Mouse (Mus musculus) small intestine, adult 2 months (tissue): ENCODE results near the gene Acox1. TPM values are rescaled to one million over a fixed set of nuclear protein-coding genes. Genes with fewer than 3 reads are reported as not detected.

ENCODE experiments used
- H3K27ac ChIP-seq: fragments of 200-500 bp; 2 replicates; pipeline ENCODE4 v1.5.1; 2012; ENCODE audit warnings: low read depth, low read length, control low read depth, inconsistent platforms; ENCODE audit not compliant: insufficient read depth
- H3K27me3 ChIP-seq: fragments of 200-500 bp; 2 replicates; pipeline ENCODE4 v1.6.1; 2012; ENCODE audit warnings: mild to moderate bottlenecking, moderate library complexity, low read length, inconsistent platforms; ENCODE audit not compliant: control insufficient read depth, insufficient read depth
- H3K36me3 ChIP-seq: fragments of 200-500 bp; 2 replicates; pipeline ENCODE4 v1.6.1; 2012; ENCODE audit warnings: mild to moderate bottlenecking, low read length, control low read depth, inconsistent platforms; ENCODE audit not compliant: control insufficient read depth, insufficient read depth
- H3K4me1 ChIP-seq: fragments of 200-500 bp; 2 replicates; pipeline ENCODE4 v1.6.1; 2012; ENCODE audit warnings: low read length, inconsistent platforms, mixed read lengths; ENCODE audit not compliant: control insufficient read depth, insufficient read depth, insufficient read length
- H3K4me3 ChIP-seq: fragments of 200-500 bp; 2 replicates; pipeline ENCODE4 v1.5.1; 2012; ENCODE audit warnings: low read depth, mild to moderate bottlenecking, control low read depth, inconsistent platforms, low read length, moderate library complexity
- CTCF ChIP-seq: fragments of 200-500 bp; IDR thresholded peaks from 2 replicates; pipeline ENCODE4 v1.5.1; 2012; ENCODE audit warnings: low read depth, mild to moderate bottlenecking, control low read depth, inconsistent platforms, low read length, moderate library complexity, mixed read lengths; ENCODE audit not compliant: insufficient replicate concordance, insufficient read length; ENCODE audit errors: extremely low read depth
- POLR2A ChIP-seq: fragments of 200-500 bp; IDR thresholded peaks from 2 replicates; pipeline ENCODE4 v1.6.1; 2012; ENCODE audit warnings: low read depth, mild to moderate bottlenecking, control low read depth, inconsistent platforms, low read length, moderate library complexity
- WGBS: fragments of 180-500 bp; shearing (Covaris S2); methylation state at CpG from one replicate; pipeline ENCODE4 v1.1.7; 2018; 5-methylcytosine and 5-hydroxymethylcytosine counted together
- polyA plus RNA-seq: library from polyadenylated mRNA; depleted of rRNA; stranded (reverse); fragments of >200 nt; gene quantifications from 2 replicates; pipeline ENCODE4 v1.2.3, GENCODE M21; 2012

The Acox1 gene
- polyA plus RNA-seq, 1 experiment, result 112 TPM

- H3K27ac ChIP-seq, result no peak overlapping the region
- H3K4me1 ChIP-seq, result peaks cover 28% of the 10 kb centered on the region
- H3K4me3 ChIP-seq, result no peak overlapping the region
- H3K36me3 ChIP-seq, result no peaks in the 10 kb centered on the region
- TF ChIP-seq POLR2A (no peak), CTCF (no peak)
- 93% methylated on average over 6 of the region's 6 CpGs for WGBS
- H3K27me3 ChIP-seq, result no peaks in the 10 kb centered on the region
Measured at GRCm38 (mm10) chr11:116212847-116213246, 14.0 kb upstream of the Acox1 start.

- peak overlapping the region; percentile 100 for H3K27ac ChIP-seq
- H3K36me3 ChIP-seq, result no peaks in the 10 kb centered on the region
- no peak for TF ChIP-seq CTCF
- no peak for TF ChIP-seq POLR2A
- no peaks in the 10 kb centered on the region for H3K27me3 ChIP-seq
- peaks cover 20% of the 10 kb centered on the region for H3K4me1 ChIP-seq
- peak overlapping the region; percentile 55 for H3K4me3 ChIP-seq
- 26% methylated on average over 5 of the region's 5 CpGs for WGBS
Measured at GRCm38 (mm10) chr11:116210696-116211095, 11.9 kb upstream of the Acox1 start.

- peaks cover 20% of the 10 kb centered on the region for H3K4me1 ChIP-seq
- H3K4me3 ChIP-seq, result no peak overlapping the region
- H3K27me3 ChIP-seq, result no peaks in the 10 kb centered on the region
- H3K36me3 ChIP-seq, result peaks cover 3% of the 10 kb centered on the region
- H3K27ac ChIP-seq, result peak overlapping the region; percentile 99
- WGBS, result 59% methylated on average over 8 of the region's 8 CpGs
- TF ChIP-seq CTCF (no peak), POLR2A (no peak; the same call in 1 of the 2 replicates)
Measured at GRCm38 (mm10) chr11:116209257-116209656, 10.4 kb upstream of the Acox1 start.

GRCm38 (mm10) chr11:116208660-116209059 lies 9.8 kb upstream of the Acox1 start:
- 87% methylated on average over 3 of the region's 3 CpGs for WGBS
- H3K36me3 ChIP-seq, result peaks cover 3% of the 10 kb centered on the region
- no peak for TF ChIP-seq POLR2A
- no peak for TF ChIP-seq CTCF
- no peak overlapping the region for H3K4me3 ChIP-seq
- peak overlapping the region; percentile 99 for H3K27ac ChIP-seq
- H3K4me1 ChIP-seq, result peaks cover 20% of the 10 kb centered on the region
- no peaks in the 10 kb centered on the region for H3K27me3 ChIP-seq

- 84% methylated on average over 4 of the region's 4 CpGs for WGBS
- Histone ChIP-seq H3K36me3 (peaks cover 3% of the 10 kb centered on the region), H3K4me3 (no peak overlapping the region), H3K27ac (no peak overlapping the region), H3K27me3 (no peaks in the 10 kb centered on the region), H3K4me1 (peaks cover 17% of the 10 kb centered on the region)
- no peak for TF ChIP-seq CTCF
Measured at GRCm38 (mm10) chr11:116206678-116207077, 7.8 kb upstream of the Acox1 start.

GRCm38 (mm10) chr11:116203150-116203549 lies 4.3 kb upstream of the Acox1 start:
- Histone ChIP-seq H3K4me3 (no peak overlapping the region), H3K4me1 (peaks cover 9% of the 10 kb centered on the region; the same call in 1 of the 2 replicates), H3K27ac (no peak overlapping the region), H3K27me3 (no peaks in the 10 kb centered on the region), H3K36me3 (peaks cover 3% of the 10 kb centered on the region)
- 65% methylated on average over 3 of the region's 3 CpGs for WGBS
- TF ChIP-seq POLR2A (no peak), CTCF (no peak)

GRCm38 (mm10) chr11:116201151-116201550 lies 2.3 kb upstream of the Acox1 start:
- 81% methylated on average over 2 of the region's 2 CpGs for WGBS
- Histone ChIP-seq H3K36me3 (peaks cover 13% of the 10 kb centered on the region), H3K27ac (peak overlapping the region; percentile 28; the same call in 1 of the 2 replicates), H3K27me3 (no peaks in the 10 kb centered on the region), H3K4me1 (peaks cover 9% of the 10 kb centered on the region; the same call in 1 of the 2 replicates), H3K4me3 (no peak overlapping the region)
- TF ChIP-seq POLR2A (no peak), CTCF (no peak)

- WGBS, result 8% methylated on average over 13 of the region's 13 CpGs
- H3K4me1 ChIP-seq, result peaks cover 15% of the 10 kb centered on the region
- peak overlapping the region; percentile 89 for H3K4me3 ChIP-seq
- TF ChIP-seq CTCF, result no peak
- no peak for TF ChIP-seq POLR2A
- no peaks in the 10 kb centered on the region for H3K27me3 ChIP-seq
- peaks cover 16% of the 10 kb centered on the region for H3K36me3 ChIP-seq
- peak overlapping the region; percentile 88 for H3K27ac ChIP-seq
Measured at GRCm38 (mm10) chr11:116198132-116198531, 713 bp downstream of the Acox1 start.
